ENCODE assay signal across 7 mouse cellular contexts in the genomic region with DNA sequence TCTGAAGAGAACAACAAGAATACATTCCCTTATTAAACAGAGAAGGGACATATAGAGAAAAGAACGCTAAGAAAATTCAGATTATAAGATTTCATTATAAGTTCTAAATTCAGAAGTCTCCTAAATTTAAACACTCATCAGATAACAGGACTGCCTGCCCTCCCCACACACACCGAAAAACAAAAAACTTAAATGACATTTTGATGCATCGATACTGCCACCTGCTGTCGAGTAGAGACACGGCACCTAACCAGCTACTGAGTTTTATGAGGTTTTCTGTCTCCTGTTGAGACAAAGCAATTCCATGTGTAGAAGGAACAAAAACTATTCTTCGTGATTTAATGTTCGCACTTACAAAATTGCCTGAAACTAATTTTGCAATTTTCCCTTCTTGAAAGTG. TPM values are rescaled to one million over a fixed set of nuclear protein-coding genes. Genes with fewer than 3 reads are reported as not detected.
DNase-seq lines count a peak whose midpoint lies in the region; ATAC-seq lines count a peak whose summit lies in the region.

No protein-coding gene starts in this region.

- H3K9me3 ChIP-seq in intestine, embryonic 14.5 days (ENCODE audit: control insufficient read depth, low read length), result no peaks in the 10 kb centered on the region

- 2% methylated on average over 7 of the region's 7 CpGs for WGBS in intestine, embryonic 14.5 days

- no peaks in the 10 kb centered on the region for H3K27me3 ChIP-seq in intestine, embryonic 14.5 days (replicated peaks; ENCODE audit: control insufficient read depth, insufficient read depth, low read length)

- peak; percentile 70 for DNase-seq in adrenal gland, adult 2 months
- DNase-seq in embryo, embryonic 11.5 days (ENCODE audit: low read depth, low spot score), result peak; percentile 70
- DNase-seq in gastrocnemius, postnatal 36 days, result peak; percentile 26 to 31
- DNase-seq in intestine, embryonic 14.5 days (ENCODE audit: low spot score), result peak; percentile 71
- DNase-seq in left cerebral cortex, postnatal 10 days (ENCODE audit: extremely low spot score in 1 of 2, low spot score in 2 of 2), result peak; percentile 50 to 59
- peak; percentile 57 for DNase-seq in right cerebral cortex, postnatal 4 days

- peak overlapping the region; percentile 36; the same call in 1 of the 2 replicates for H3K4me3 ChIP-seq in intestine, embryonic 14.5 days (ENCODE audit: low read depth, low read length)

- H3K36me3 ChIP-seq in intestine, embryonic 14.5 days (ENCODE audit: control insufficient read depth, insufficient read depth, low read length), result no peaks in the 10 kb centered on the region

- H3K4me1 ChIP-seq in intestine, embryonic 14.5 days (replicated peaks; ENCODE audit: control insufficient read depth, insufficient read depth, low read length), result no peaks in the 10 kb centered on the region

- peak overlapping the region; percentile 74 for H3K4me2 ChIP-seq in intestine, embryonic 14.5 days (ENCODE audit: low read length)

- H3K9ac ChIP-seq in intestine, embryonic 14.5 days (ENCODE audit: low read length), result no peak overlapping the region

- peak overlapping the region; percentile 78; the same call in 1 of the 2 replicates for H3K27ac ChIP-seq in intestine, embryonic 14.5 days (ENCODE audit: low read depth)

- intact Hi-C loops in gastrocnemius, postnatal 36 days (cut with DNase I), result no loop called here
- intact Hi-C loops in left cerebral cortex, postnatal 10 days (cut with DNase I), result loop anchor here (2.0 kb wide), 1 partner anchor 474 kb away; no protein-coding TSS in a partner anchor

- peak; percentile 67; the same call in 1 of the 2 replicates for ATAC-seq in intestine, embryonic 14.5 days (replicated peaks; ENCODE audit: low FRiP score, low TSS enrichment, low read depth)
- peak; percentile 97 for ATAC-seq in megakaryocyte progenitor cell, adult 5-6 weeks (replicated peaks; ENCODE audit: poor library complexity)

RNA-seq across cellular contexts. Expression of gene Gfral, which starts 23.2 kb away (rescaled TPM):
- not detected for total RNA-seq in adrenal gland, adult 2 months (2021)
- not detected in 2 replicates for polyA plus RNA-seq in adrenal gland, adult 2 months (2012; rRNA removed)
- total RNA-seq in gastrocnemius, postnatal 36 days (2021), result not detected
- polyA plus RNA-seq in intestine, embryonic 14.5 days (2014; fragmentation: Nextera tagmentation; extraction: Ambion mirVana), result not detected in 2 replicates
- not detected for total RNA-seq in left cerebral cortex, postnatal 10 days (2021)
- total RNA-seq in megakaryocyte progenitor cell, adult 5-6 weeks (2015), result not detected in 2 replicates
- total RNA-seq in megakaryocyte progenitor cell, adult 5-6 weeks (2017), result not detected in 2 replicates

Comparison
In these comparisons a context has a peak if more than half of its experiments do, and no peak if none do; other contexts are left out.
1. Peak in every context shown above with its lines: DNase-seq, ATAC-seq, H3K4me3 ChIP-seq and H3K27ac ChIP-seq.